Mouse (Mus musculus): Measurements from ENCODE around the gene Yju2.

Gene Yju2

DNA sequence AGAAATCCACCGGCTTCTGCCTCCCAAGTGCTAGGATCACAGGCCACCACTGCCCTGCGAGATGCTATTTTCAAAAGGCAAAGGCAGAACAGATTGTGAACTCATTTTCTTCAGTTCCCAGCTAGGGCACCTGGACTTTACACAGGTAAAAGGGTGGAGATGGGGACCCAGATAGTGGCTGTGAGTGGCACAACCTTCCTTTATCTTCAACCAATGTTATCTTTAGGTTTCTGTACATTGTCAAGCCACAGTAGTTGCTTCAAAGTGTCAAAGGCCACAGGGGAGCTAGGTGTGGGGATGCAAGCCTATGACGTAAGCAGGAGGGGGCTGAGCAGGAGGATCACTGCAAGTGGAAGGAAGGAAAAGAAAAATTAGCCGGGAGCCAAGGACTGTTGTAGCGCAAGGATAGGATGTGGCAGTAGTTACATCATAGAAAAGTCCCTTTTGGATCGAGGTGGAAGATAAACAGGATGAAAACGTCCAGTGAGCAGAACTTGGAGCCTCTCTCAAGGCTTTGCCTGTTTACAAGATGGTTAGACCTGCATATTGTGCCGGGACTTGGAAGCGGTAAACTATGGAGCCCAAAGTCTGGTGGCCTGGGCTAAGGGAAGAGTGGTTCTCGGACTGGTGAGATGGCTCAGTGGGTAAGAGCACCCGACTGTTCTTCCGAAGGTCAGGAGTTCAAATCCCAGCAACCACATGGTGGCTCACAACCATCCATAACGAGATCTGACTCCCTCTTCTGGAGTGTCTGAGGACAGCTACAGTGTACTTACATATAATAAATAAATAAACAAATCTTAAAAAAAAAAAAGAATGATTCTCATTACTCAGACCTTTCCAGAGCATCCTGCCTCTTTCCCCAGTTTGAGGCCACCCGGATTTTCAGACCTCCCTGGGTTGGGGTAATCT lies 48.8 kb downstream of the Yju2 start:
- DNase-seq (ENCODE audit: low spot score in 2 of 2), result no peak

DNA sequence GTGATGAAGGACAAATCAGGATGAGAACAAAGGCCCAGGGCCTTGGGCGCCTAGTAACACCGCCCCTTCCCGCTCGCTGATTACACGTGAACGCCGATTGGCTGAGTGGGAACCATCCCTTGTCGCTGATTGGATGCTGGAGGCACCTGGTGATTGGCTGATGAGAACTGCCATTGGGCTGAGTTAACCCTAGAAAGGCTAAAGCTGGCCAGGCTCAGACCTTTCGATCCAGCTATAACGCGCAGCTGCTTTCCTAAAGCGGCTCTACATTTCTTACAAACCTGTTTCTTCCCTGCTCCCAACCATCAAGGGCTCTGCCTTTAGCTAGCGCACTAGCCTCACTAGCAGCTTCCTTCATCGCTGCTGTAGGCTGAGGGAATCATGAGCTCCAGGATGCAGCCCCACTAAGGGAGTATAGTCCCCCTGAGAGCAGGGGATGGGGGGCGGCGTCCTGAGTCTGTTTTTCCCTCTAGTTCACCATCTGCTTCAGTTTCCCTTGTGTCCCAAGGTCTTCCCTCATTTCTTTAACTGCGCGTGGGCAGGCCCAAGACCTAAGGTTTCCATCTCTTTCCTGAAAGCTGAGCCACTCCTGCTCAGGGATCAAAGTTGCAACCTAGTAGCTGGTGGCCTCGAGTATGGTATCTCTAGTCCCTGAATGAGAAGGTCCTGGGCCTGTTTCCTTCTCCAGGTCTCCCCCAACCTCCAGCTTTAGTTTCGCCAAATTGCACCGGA lies 49.6 kb downstream of the Yju2 start:
- peak; percentile 93 to 95 for DNase-seq (ENCODE audit: low spot score in 2 of 2)

DNA sequence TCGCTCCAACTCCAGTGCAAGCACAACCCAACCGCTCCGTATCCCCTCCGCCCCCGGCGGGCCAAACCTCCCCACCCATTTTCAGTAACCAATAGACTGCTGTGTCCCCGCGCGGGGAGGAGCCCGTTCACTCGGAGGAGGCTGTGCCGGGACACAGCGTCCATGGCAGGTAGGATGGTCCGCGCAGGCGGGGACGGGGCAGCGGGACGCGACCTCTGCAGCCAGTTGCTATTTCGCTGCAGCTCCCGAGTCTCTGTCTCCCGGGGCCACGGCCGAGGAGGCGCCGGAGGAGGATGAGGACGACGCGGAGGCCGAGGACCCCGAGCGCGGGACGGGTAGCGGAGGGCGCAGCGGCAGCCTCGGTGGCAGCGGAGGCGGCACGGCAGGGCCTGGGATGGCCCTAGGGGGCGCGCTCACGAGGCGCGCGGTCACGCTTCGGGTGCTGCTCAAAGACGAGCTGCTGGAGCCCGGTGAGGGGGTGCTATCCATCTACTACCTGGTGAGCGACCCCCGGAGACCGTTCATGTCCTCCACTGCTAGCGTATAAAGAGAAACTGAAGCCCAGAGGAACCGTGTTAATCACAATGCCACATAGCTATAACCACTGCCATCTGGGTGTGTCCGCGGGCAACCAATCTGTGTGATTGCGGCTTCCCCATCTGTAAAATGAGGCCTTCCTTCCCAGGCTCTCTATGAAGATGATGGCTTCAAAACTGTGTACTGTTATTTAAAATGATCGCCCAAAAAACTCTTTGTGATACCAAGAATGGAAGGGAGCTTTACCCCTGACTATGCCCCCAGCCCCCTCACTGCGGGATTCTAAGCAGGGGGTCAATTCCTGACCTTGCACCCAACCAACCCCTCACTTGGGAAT lies 50.4 kb downstream of the Yju2 start:
- peak; percentile 91 for DNase-seq (ENCODE audit: low spot score in 2 of 2)

DNA sequence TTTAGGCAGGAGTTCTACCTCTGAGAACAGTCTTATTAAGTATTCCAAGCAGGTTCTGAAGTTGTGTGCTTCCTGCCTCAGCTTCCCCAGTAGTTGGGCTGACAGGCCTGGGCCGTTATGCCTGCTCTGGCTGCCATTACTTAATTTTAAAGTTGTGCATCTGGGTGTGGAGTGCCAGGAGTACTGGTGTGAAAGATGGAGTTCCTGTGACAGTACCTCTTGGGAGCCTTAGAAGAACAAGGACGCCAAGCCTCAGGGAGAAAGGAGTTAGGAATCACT lies 51.0 kb downstream of the Yju2 start:
- DNase-seq (ENCODE audit: low spot score in 2 of 2), result no peak

DNA sequence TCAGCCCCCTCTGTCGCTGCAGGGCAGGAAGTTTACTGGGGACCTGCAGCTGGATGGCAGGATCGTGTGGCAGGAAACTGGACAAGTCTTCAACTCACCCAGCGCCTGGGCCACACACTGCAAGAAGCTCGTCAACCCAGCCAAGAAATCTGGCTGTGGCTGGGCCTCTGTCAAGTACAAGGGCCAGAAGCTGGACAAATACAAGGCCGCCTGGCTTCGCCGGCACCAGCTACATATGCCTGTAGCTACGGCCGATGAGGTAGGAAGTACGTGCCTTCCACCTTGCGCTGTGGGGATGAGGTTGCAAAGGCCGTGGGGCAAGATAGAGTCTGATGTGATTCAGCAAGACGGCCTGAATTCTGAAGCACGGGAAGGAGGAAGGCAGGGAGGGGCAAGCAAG lies 51.4 kb downstream of the Yju2 start:
- no peak for DNase-seq (ENCODE audit: low spot score in 2 of 2)

DNA sequence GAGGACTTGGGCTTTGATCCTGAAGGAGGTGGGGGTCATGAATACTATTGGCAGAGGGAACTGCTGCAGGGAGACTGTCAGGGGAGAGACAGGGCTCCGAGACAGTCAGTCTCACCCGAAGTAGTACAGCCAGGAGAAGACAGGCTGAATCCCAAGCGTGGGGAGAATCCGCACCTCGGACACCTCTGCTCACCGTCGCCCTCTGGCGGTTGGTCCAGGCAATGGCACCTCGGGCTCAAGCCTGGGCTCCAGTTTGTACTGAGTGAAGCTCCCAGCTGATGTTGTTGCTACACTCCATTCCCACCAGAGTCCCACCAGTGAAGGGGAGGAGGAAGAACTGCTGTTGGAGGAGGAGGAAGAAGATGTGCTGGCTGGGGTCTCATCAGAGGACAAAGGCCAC lies 51.8 kb downstream of the Yju2 start:
- DNase-seq (ENCODE audit: low spot score in 2 of 2), result peak; percentile 72 to 79

DNA sequence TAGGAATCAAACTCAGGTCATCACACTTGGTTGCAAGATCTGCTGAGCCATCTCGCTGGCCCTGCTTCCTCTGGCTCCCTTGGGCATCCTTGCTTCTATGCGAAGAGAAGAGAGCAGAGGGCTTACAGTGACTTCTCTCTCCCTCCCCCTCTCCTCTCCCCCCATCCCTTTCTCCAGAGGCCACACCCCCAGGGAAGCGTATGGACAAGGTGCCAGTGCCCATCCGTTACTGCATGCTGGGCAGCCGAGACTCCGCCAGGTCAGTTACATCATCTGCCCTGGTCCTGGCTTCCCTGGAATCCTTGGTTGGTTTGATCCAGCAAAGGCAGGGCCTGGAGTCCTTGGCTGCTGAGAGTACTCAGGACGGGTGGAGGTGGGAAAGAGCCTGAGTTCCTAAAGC lies 52.5 kb downstream of the Yju2 start:
- DNase-seq (ENCODE audit: low spot score in 2 of 2), result no peak

DNA sequence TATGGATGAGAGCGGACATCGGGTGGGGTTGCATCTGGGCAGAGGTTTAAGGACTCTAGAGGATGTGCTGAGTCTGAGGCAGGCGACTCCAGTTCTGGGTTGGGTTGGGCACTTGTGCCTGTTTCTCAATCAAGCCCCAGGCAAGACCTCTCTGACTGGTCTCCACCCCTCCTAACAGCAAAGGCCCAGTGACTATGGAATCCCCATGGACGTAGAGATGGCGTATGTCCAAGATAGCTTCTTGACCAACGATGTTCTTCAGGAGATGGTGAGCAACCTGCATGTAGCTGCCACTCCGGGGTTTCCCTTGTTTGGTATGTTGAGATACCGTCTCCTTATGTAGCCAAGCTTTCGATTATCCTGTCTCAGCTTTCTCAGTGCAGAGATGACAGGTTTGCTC lies 56.4 kb downstream of the Yju2 start:
- DNase-seq (ENCODE audit: low spot score in 2 of 2), result no peak

DNA sequence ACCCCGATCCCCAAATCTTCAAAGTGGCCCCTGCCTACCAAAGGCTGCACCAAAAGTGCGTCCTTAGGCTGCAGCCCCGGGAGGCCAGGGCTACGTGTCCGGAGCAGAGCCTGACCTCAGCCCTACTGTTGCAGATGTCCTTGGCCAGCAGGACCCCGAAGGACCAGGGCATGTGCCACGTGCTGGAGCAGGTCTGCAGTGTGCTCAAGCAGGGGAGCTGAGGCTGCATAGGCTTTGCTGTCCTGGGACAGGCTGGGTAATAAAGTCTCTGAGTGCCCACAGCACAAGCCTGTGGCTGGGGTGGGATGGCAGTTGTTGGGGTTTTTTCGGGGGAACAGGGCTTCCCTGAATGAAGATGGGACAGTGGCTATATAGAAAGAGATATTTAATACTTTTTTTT lies 57.5 kb downstream of the Yju2 start:
- DNase-seq (ENCODE audit: low spot score in 2 of 2), result no peak

DNA sequence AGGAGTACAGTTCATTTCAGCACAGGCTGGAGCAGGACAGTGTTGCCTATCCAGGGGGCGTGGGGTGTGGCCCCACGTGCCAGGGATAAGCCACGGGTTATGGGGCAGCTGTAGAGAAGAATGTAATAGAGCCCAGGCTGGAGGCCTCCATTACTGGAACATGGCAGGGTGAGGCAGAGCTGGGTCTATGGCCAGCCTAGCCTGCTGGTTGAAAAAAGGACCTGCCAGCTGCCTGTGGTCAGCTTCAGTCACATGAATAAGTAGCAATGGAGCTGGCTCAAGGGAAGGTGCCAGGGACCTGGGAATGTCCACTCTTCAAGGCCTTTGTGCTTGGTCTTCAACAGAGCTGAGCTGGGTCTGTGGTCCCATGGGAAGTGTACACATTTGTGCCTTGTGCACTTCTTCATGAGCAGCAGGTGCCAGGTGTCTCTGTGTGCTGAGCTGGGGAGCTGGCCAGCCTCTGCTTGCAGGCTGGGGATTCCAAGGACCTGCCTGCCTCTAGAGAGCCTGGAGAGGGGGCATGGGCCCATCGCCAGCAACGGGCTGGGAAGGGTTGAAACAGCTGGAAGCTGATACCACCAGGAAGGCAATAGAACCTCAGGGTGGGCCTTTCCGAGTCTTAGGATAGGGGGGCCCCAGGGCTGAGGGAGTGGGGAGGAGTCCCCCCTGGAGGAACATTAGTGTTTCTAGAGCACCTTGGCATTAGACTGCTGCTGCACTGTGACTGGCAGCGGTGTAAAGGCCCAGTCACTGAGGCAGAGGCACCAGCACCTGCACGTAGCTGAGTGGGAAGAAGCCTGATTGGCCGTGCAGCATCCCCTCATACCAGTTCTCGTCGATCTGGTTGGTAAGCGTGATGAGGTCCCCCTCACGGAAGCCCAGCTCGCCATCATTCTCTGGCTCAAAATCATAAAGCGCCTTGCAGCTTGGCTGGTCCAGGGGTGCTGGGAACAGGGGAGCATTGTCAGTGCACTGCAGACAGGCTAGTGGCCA lies 58.2 kb downstream of the Yju2 start:
- no peak for DNase-seq (ENCODE audit: low spot score in 2 of 2)

DNA sequence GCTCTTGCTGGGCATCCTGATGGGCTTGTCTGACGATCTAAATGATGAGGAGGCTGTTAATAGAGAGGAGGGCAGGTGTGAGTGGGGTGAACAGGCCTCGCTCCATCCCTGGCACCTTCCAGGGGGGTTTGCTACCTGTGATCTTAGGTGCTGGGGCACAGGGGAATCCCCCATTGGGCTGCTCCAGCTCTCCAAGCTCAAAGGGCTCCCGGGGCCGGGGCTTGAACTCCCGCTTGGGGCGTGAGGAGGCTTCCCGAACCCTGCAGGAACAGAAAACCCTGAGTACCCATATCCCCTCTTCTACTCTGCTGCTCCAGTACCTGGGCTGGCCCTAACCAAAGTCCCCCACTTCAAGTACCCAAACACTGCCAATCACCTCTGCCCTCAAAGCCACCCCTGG lies 58.9 kb downstream of the Yju2 start:
- DNase-seq (ENCODE audit: low spot score in 2 of 2), result no peak

Data from frontal cortex, postnatal 36 days (tissue).